Mouse (Mus musculus) stomach, embryonic 15.5 days (tissue): ENCODE results near the gene Ptprk. TPM values are rescaled to one million over a fixed set of nuclear protein-coding genes. Genes with fewer than 3 reads are reported as not detected.

Experiments used
- ATAC-seq: fragments of 200-750 bp; cut with Nextera tagmentation; 2 replicates; pipeline ENCODE4 v1.8.0; 2017; ENCODE audit warnings: low read depth, moderate number of reproducible peaks, moderate TSS enrichment; ENCODE audit not compliant: insufficient read depth, low FRiP score
- H3K27ac ChIP-seq: fragments of 300-500 bp; sonication (generic); 2 replicates; pipeline ENCODE4 v1.5.1; 2015; ENCODE audit warnings: mild to moderate bottlenecking, inconsistent platforms
- H3K27me3 ChIP-seq: fragments of 300-500 bp; sonication (generic); replicated peaks from 2 replicates; pipeline ENCODE4 v1.6.1; 2015; ENCODE audit warnings: inconsistent platforms
- H3K36me3 ChIP-seq: fragments of 300-500 bp; sonication (generic); 2 replicates; pipeline ENCODE4 v1.6.1; 2015; ENCODE audit warnings: inconsistent platforms
- H3K4me1 ChIP-seq: fragments of 300-500 bp; sonication (generic); 2 replicates; pipeline ENCODE4 v1.6.1; 2015; ENCODE audit warnings: inconsistent platforms
- H3K4me2 ChIP-seq: fragments of 300-500 bp; sonication (generic); 2 replicates; pipeline ENCODE4 v1.6.1; 2015; ENCODE audit warnings: mild to moderate bottlenecking, inconsistent platforms
- H3K4me3 ChIP-seq: fragments of 300-500 bp; sonication (generic); replicated peaks from 2 replicates; pipeline ENCODE4 v1.5.1; 2015; ENCODE audit warnings: inconsistent platforms
- H3K9ac ChIP-seq: fragments of 300-500 bp; sonication (generic); 2 replicates; pipeline ENCODE4 v1.6.1; 2015; ENCODE audit warnings: inconsistent platforms
- H3K9me3 ChIP-seq: fragments of 300-500 bp; sonication (generic); 2 replicates; pipeline ENCODE4 v1.6.1; 2016; ENCODE audit warnings: inconsistent platforms
- WGBS: fragments of 180-500 bp; shearing (Covaris S2); methylation state at CpG from one replicate; pipeline ENCODE4 v1.1.7; 2015; 5-methylcytosine and 5-hydroxymethylcytosine counted together
- polyA plus RNA-seq: library from polyadenylated mRNA; unstranded; fragments of >200 nt; fragmentation: Nextera tagmentation; extraction: Ambion mirVana; gene quantifications from 2 replicates; pipeline ENCODE4 v1.2.1, GENCODE M21; 2015

Gene Ptprk
- polyA plus RNA-seq, 1 experiment from 2014 or later, result 46.7 TPM

GRCm38 (mm10) chr10:28463706-28464105 lies 389.1 kb downstream of the Ptprk start:
- H3K27ac ChIP-seq, result no peak overlapping the region
- H3K27me3 ChIP-seq, result no peaks in the 10 kb centered on the region
- H3K9me3 ChIP-seq, result no peaks in the 10 kb centered on the region
- H3K9ac ChIP-seq, result no peak overlapping the region
- ATAC-seq, result no peak
- no peak overlapping the region for H3K4me3 ChIP-seq
- WGBS, result 79% methylated on average over 1 of the region's 1 CpGs
- no peaks in the 10 kb centered on the region for H3K4me1 ChIP-seq
- no peaks in the 10 kb centered on the region for H3K36me3 ChIP-seq
- no peak overlapping the region for H3K4me2 ChIP-seq

DNA sequence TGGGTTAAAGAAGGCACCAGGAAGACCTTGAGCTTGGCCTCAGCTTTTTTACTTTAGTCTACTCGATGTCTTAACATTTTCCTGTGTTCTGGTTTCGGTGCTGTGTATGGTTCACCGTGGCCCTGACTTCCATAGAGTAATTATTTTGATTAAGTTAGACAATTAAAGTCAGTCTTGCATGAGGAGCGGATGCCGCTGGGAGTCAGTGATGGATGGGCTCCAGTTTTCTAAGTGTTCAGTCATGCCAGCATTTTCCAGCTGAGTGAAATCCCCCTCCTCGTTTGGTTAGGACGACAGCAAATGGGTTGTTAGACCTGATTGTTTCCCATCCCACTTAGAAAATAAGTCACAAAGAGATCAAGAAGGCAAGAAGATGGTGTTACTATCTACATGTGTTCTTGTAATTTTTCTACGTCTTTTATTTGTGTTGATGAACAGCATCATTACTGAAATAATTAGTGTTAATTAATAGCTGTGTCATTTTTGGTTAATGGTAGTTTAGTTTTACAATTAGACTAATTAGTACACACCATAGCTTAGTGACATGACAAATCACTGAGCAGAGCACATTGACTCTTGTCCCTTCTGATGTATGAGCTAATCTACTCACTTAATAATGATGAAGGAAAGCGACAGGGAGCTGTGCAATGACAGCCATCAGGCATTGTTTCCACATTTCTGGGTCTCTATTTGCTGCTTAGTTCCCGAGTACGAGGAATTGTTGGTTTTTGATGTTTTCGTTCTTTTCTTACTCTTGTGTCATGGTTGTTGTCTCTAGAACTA lies 390.3 kb downstream of the Ptprk start:
- Histone ChIP-seq H3K9ac (no peak overlapping the region), H3K4me2 (no peak overlapping the region), H3K27ac (no peak overlapping the region), H3K27me3 (no peaks in the 10 kb centered on the region), H3K4me3 (no peak overlapping the region), H3K36me3 (no peaks in the 10 kb centered on the region), H3K4me1 (no peaks in the 10 kb centered on the region), H3K9me3 (no peaks in the 10 kb centered on the region)
- ATAC-seq, result no peak
- whole genome bisulfite sequencing, result 67% methylated on average over 12 of the region's 12 CpGs

DNA sequence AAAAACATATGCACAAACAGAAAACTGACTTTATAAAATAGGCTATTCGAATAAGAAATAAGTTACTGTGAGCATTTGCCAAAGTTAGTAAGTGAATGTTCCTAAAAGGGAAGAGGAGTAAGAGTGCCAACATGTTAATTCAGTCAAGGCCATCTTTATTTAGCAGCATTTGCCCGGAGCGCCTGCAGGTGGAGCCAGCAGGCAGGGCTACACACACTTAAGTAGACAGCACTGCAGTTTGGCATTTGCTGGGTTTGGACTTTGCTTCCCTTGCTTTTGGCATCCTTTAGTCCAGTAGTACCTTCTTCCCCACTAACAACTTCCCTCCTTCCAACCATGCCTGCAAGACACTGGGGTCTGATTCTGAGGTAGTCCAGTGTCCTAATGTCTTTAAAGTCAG lies 411.0 kb downstream of the Ptprk start:
- H3K4me1 ChIP-seq, result no peaks in the 10 kb centered on the region
- H3K9ac ChIP-seq, result no peak overlapping the region
- no peak for ATAC-seq
- H3K4me2 ChIP-seq, result no peak overlapping the region
- H3K27ac ChIP-seq, result no peak overlapping the region
- H3K4me3 ChIP-seq, result no peak overlapping the region
- H3K9me3 ChIP-seq, result no peaks in the 10 kb centered on the region
- WGBS, result 45% methylated on average over 3 of the region's 3 CpGs
- H3K27me3 ChIP-seq, result no peaks in the 10 kb centered on the region
- no peaks in the 10 kb centered on the region; the same call in 1 of the 2 replicates for H3K36me3 ChIP-seq

- Histone ChIP-seq H3K27ac (no peak overlapping the region), H3K9me3 (no peaks in the 10 kb centered on the region), H3K27me3 (no peaks in the 10 kb centered on the region), H3K4me1 (no peaks in the 10 kb centered on the region), H3K36me3 (no peaks in the 10 kb centered on the region), H3K4me3 (no peak overlapping the region), H3K9ac (no peak overlapping the region), H3K4me2 (no peak overlapping the region)
- WGBS, result 79% methylated on average over 1 of the region's 1 CpGs
- no peak for ATAC-seq
Observed at GRCm38 (mm10) chr10:28491006-28491405, 416.4 kb downstream of the Ptprk start.

- no peak for ATAC-seq
Observed at GRCm38 (mm10) chr10:28492206-28492605, 417.6 kb downstream of the Ptprk start.

DNA sequence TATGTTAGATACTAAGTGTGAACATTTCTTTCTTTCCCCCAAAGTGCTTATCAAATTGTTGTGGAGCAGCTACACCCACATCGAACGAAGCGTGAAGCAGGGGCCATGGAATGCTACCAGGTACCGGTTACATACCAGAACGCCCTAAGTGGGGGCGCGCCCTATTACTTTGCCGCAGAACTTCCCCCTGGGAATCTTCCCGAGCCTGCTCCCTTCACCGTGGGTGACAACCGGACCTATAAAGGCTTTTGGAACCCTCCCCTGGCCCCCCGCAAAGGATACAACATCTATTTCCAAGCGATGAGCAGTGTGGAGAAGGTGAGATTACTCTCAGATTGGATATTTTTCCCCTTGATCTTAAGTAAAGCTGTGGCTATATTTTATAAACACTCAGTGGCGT lies 418.2 kb downstream of the Ptprk start:
- H3K4me3 ChIP-seq, result no peak overlapping the region

More at GRCm38 (mm10) chr10:28492206-28492605, 417.6 kb downstream of the Ptprk start:
- H3K27ac ChIP-seq, result no peak overlapping the region
- no peak overlapping the region for H3K4me3 ChIP-seq
- H3K9ac ChIP-seq, result no peak overlapping the region
- no peaks in the 10 kb centered on the region for H3K4me1 ChIP-seq
- H3K27me3 ChIP-seq, result no peaks in the 10 kb centered on the region
- H3K9me3 ChIP-seq, result no peaks in the 10 kb centered on the region
- no peaks in the 10 kb centered on the region for H3K36me3 ChIP-seq
- H3K4me2 ChIP-seq, result no peak overlapping the region
- 64% methylated on average over 9 of the region's 9 CpGs for WGBS

GRCm38 (mm10) chr10:28493271-28493861 lies 418.7 kb downstream of the Ptprk start:
- Histone ChIP-seq H3K36me3 (no peaks in the 10 kb centered on the region), H3K4me1 (no peaks in the 10 kb centered on the region), H3K4me3 (no peak overlapping the region), H3K27me3 (no peaks in the 10 kb centered on the region), H3K9ac (no peak overlapping the region), H3K4me2 (peak overlapping the region; percentile 12; the same call in 1 of the 2 replicates), H3K27ac (no peak overlapping the region), H3K9me3 (no peaks in the 10 kb centered on the region)
- 44% methylated on average over 7 of the region's 7 CpGs for WGBS
- 0 out of 2 replicates have a peak, but pooled peaks have one; percentile 47 for ATAC-seq

More for the DNA sequence above, 418.2 kb downstream of the Ptprk start:
- Histone ChIP-seq H3K9ac (no peak overlapping the region), H3K4me1 (no peaks in the 10 kb centered on the region), H3K36me3 (no peaks in the 10 kb centered on the region), H3K27ac (no peak overlapping the region), H3K27me3 (no peaks in the 10 kb centered on the region), H3K4me2 (peak overlapping the region; percentile 12; the same call in 1 of the 2 replicates), H3K9me3 (no peaks in the 10 kb centered on the region)
- WGBS, result 52% methylated on average over 14 of the region's 14 CpGs
- no peak for ATAC-seq

DNA sequence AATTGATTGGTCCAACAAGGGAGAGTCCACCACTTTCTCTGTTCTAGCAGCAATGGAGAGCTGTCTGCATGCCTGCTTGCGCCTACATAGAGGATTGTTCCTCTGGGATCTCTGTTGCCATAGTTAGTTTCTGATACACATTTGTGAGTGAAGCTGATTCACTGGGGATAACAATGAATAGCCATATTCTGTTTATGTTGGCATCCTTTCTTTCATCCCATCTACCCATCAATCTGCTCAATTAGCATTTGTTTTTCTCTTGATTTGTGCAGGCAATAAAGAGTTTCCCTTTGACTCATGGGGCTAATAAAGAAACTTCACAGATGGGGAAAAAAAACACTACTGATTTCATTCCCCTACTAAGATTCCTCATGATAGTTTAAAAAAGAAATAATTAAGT lies 423.2 kb downstream of the Ptprk start:
- WGBS, result 89% methylated on average over 1 of the region's 1 CpGs
- no peak overlapping the region for H3K27ac ChIP-seq
- ATAC-seq, result no peak
- no peak overlapping the region for H3K4me3 ChIP-seq
- H3K4me1 ChIP-seq, result no peaks in the 10 kb centered on the region
- H3K9me3 ChIP-seq, result no peaks in the 10 kb centered on the region
- H3K4me2 ChIP-seq, result no peak overlapping the region
- H3K36me3 ChIP-seq, result no peaks in the 10 kb centered on the region
- H3K27me3 ChIP-seq, result no peaks in the 10 kb centered on the region
- H3K9ac ChIP-seq, result no peak overlapping the region

DNA sequence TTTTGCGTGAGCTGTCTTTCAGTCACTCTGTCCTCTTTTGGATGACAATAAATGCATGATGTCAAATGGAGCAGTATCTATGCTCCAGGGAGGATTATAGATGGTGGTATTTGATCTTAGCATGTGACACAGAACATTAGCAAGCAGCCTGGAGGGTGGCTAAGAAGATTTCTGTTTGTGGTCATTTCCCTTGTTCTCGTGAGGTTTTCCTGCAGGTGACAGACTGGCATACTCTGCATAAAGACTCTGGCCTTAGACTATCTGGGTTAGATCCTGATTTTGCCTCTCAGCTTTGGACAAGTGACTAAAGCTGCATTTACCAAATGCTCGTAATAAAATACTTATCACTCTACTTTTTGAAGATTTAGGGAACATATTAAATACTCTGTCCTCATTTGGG lies 423.9 kb downstream of the Ptprk start:
- H3K9me3 ChIP-seq, result no peaks in the 10 kb centered on the region
- no peak overlapping the region for H3K9ac ChIP-seq
- no peak for ATAC-seq
- H3K4me2 ChIP-seq, result no peak overlapping the region
- no peak overlapping the region for H3K27ac ChIP-seq
- WGBS, result 82% methylated on average over 3 of the region's 3 CpGs
- no peak overlapping the region for H3K4me3 ChIP-seq
- no peaks in the 10 kb centered on the region for H3K4me1 ChIP-seq
- H3K27me3 ChIP-seq, result no peaks in the 10 kb centered on the region
- no peaks in the 10 kb centered on the region for H3K36me3 ChIP-seq

GRCm38 (mm10) chr10:28513601-28514000 lies 439.0 kb downstream of the Ptprk start:
- no peak overlapping the region for H3K27ac ChIP-seq
- H3K9me3 ChIP-seq, result no peaks in the 10 kb centered on the region
- H3K4me1 ChIP-seq, result no peaks in the 10 kb centered on the region
- H3K36me3 ChIP-seq, result no peaks in the 10 kb centered on the region
- 72% methylated on average over 2 of the region's 2 CpGs for WGBS
- no peaks in the 10 kb centered on the region for H3K27me3 ChIP-seq
- no peak for ATAC-seq
- H3K9ac ChIP-seq, result no peak overlapping the region
- H3K4me3 ChIP-seq, result no peak overlapping the region
- H3K4me2 ChIP-seq, result no peak overlapping the region

DNA sequence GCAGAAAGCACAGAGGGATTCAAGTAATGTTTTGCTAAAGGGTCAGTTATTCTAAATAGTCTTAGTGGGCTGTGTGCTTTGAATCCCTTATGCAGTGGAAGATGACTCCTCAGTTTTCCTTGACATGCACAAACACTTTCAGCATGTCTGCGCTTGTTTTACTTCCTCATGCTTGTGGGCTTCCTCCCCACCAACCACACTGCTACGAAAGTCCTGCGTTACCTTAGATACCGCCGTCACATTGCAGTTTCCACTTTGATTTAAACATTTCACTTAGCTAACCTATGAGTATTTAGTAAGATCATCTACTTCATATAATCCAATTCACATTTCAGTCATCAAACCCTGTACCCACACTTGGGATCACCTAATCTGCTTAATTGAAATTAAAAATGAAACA lies 441.5 kb downstream of the Ptprk start:
- no peak overlapping the region for H3K9ac ChIP-seq
- no peak overlapping the region for H3K4me2 ChIP-seq
- no peaks in the 10 kb centered on the region for H3K27me3 ChIP-seq
- WGBS, result 69% methylated on average over 5 of the region's 5 CpGs
- no peak overlapping the region for H3K4me3 ChIP-seq
- H3K4me1 ChIP-seq, result no peaks in the 10 kb centered on the region
- H3K9me3 ChIP-seq, result no peaks in the 10 kb centered on the region
- H3K27ac ChIP-seq, result no peak overlapping the region
- ATAC-seq, result no peak
- no peaks in the 10 kb centered on the region for H3K36me3 ChIP-seq

DNA sequence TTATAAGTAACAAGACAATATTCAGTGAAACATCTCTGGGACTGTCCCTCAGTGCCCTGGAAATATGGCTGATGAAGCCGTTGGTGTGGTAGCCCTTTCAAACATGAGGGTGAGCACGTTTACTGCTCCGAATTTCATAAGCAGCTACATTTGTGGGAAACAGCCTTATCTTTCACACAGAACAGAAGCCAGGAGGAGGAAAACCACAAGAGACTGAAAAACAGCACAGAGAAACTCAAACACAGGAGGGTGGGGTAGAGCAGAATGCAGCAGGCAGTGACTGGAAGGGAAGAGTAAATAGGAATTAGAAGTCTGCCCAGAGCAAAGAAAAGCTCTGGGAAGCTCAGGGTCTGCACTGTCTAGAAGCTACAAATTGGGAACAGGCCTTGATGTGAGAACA lies 443.7 kb downstream of the Ptprk start:
- no peak overlapping the region for H3K4me3 ChIP-seq
- ATAC-seq, result 0 out of 2 replicates have a peak, but pooled peaks have one; percentile 22
- 62% methylated on average over 3 of the region's 3 CpGs for WGBS
- no peak overlapping the region for H3K9ac ChIP-seq
- no peaks in the 10 kb centered on the region for H3K27me3 ChIP-seq
- no peak overlapping the region for H3K4me2 ChIP-seq
- no peaks in the 10 kb centered on the region for H3K4me1 ChIP-seq
- H3K9me3 ChIP-seq, result no peaks in the 10 kb centered on the region
- H3K36me3 ChIP-seq, result no peaks in the 10 kb centered on the region
- 0 out of 2 replicates have a peak overlapping the region, but pooled peaks have one; percentile 3 for H3K27ac ChIP-seq
